Mouse (Mus musculus): ENCODE measurements around the gene Cdk6.
"Not testable (repeated sequence)": the region's sequence is repeated elsewhere in the genome, so short reads cannot be mapped to it uniquely, and the experiment has no call there.

Cdk6 gene

DNA sequence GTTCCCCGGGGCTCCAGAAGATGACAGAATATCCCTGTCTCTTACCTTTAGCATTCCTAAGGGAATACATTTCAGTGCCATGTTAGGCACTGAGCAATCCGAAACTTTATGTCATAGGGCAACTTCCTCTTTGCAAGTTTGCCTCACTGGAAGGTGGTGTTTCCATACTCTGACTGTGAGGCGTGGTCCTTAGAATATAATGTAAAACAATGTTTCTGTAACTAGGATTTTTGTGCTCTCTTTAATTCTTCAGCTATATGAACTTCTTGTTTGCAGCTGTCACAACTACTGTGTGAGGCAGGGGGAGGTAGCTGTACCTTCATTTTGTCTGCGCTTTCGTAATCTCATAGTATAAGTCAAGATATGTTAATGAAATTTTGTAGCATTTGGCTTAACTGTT, 92.8 kb downstream of the Cdk6 start:
- DNase-seq (ENCODE audit: low spot score) = not testable (repeated sequence)

DNA sequence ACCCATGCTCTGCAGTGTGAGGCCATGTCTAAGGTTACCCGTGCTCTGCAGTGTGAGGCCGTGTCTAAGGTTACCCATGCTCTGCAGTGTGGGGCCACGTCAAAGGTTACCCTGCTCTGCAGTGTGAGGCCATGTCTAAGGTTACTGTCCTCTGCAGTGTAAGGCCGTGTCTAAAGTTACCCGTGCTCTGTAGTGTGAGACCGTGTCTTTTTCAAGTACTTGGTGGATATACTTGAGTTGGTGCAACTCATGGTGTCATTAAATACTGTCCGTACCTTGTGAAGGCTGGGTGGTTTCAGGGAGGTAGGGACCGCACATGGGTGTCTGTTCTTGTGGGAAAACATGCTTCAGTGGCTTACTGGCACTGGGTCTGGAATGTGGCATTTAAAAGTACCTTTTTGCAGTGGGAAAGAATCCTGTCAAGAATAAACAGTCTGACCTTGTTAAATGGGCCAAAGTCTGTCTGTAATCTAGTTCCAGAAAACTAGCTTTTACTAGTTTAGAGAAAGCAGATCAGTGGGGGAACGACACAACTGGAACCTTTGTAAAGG, 97.2 kb downstream of the Cdk6 start:
- DNase-seq (ENCODE audit: low spot score) = not testable (repeated sequence)

DNA sequence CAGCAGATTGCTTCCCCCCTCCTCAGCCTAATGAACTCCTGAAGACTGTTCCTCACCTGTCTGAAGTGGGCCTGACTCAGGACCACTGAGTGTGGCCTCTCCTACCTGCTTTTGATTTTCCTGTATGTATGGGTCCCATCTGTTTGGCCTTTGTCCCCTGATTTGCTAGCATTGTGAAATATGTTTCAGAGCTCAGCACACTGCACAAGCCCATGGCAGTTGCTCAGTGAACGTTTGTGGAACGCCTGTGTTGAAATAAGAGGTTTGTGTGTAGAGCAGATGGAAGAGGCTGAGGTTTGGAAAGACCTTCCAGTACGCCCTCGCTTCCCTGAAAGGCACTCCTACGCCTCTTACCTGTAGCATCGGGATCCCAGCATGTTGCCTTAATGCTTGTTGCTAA, 98.1 kb downstream of the Cdk6 start:
- not testable (repeated sequence) for DNase-seq (ENCODE audit: low spot score)

DNA sequence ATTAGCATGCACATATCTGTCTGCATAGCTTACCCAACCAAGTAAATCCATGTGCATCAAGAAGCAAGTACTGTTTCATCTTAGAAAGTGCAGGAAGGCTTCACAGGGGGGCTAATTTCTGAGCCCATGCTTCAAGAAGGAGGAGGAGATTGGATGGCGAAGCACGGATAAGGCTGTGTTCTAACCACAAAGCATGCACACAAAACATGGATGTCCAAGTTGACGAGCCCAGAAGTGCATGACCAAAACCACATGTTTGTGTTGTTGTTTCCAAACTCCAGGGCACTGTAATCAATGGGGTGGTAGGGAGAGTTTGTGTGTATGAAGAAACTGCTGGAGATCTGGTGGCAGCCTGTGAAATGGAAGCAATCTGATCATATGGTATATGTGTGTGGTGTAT, 101.2 kb downstream of the Cdk6 start:
- DNase-seq (ENCODE audit: low spot score) = not testable (repeated sequence)

DNA sequence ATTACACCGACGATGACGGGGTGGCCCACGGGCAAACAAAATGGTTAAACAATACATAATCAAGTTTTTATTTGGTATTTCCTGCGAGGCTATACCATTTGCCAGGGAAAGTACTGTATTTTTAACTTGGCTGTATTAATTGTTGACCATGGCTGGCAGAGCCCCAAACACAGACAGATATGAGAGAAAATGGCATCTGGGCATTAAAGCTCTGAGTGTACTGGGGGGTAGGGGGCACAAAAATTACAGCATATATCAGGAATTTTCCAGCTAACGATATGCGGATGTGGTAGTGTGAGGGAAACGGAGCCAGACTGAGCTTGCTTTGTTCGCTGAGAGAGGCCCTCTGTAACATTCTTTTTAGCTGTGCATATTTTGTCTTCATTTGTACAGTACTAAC, 109.9 kb downstream of the Cdk6 start:
- not testable (repeated sequence) for DNase-seq (ENCODE audit: low spot score)

DNA sequence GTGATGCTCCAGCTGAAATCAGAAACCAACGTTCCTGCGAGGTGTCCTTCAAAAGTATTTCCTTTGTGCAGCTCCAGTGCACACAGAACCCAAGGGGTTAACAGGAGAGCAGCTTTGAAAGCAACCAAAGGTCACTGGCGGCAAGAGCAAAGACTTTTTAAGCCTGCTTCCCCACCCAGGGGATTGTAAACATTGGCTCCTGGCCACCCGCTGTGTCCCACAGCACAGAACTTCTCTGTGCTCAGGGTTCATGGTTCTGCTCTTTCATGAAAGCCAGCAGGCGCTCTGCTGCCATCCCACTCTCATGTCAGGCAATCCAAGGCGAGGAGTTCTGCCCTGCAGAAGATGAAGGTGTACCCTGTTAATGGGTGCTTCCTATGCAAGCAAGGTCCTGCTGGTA, 112.7 kb downstream of the Cdk6 start:
- DNase-seq (ENCODE audit: low spot score) = peak; percentile 41

DNA sequence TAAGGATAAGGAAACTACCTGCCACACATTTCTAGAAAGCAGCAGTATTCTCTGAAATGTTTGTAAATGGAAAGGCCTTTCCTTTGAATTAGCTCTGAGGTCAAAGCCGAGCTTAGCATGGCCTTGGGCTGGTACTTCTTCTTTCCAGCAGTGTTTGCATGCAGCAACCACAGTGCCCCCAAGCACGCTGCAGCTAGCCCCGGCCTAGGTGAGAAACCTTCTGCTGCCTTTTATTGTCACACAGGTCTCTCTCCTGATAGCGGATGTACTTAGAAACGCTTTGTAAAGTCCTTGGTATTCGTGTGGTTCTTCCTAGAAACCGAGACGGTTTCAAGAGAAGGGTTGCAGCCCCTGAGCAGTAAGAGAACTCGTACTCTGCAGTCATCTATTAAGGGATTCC, 119.6 kb downstream of the Cdk6 start:
- no peak for DNase-seq (ENCODE audit: low spot score)

DNA sequence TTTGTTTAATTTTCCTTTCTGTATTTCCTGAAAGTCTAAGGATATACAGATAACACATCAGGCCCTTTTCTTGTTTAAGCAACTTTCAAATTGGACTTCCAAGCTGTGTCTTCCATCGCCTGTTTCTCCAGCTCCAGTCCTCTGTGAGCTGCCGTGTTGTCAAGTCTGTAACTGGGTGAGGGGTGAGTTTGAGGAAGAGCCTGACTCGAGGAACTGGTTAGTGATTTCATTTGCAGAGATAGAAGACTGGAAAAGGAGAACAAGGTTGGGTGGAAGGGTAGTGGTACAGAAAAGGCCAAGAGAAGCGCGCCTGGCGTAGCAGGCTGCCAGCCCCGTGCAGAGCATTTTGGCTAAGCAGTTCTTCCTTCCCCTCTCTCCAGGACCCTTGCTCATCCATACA, 120.1 kb downstream of the Cdk6 start:
- DNase-seq (ENCODE audit: low spot score) = no peak

DNA sequence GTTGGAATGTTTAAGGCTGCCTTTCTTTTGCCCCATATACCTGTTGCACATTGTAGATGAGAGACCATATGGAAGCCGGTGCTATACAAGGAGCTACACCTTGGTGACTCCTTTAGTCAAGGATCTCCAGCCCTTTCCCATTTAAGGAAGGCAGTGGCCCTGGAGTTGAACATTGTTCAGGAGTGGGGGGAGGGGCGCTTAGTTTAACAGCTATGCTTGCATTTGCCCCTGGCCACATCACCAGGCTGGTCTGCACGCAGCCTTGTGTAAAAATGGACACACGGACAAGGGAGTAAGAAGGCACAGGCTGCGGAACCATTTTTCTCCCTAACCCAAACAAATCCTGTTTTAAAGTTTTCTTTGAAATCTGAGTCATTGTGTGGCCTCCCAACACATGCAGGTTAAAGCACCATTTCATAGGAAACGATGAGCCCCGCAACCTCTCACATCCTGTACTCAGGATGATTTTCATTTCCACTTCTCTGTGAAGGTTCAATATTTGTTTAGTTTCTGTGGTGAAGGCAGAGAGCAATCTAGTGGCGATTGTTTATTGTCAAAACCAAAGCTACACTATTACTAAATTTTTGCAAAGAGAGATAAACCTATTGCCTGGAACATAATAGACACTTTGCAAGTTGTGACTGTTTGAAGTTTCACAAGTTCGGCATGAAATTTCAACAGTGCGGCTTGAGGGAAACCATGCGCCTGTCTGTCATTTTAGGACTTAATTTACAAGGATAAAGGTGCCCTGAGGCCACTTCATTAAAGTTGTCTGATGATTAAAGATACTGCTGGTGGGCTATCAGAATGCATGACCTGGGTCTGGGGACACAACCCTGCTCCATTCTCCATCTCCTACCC, 121.8 kb downstream of the Cdk6 start:
- peak; percentile 51 for DNase-seq (ENCODE audit: low spot score)

DNA sequence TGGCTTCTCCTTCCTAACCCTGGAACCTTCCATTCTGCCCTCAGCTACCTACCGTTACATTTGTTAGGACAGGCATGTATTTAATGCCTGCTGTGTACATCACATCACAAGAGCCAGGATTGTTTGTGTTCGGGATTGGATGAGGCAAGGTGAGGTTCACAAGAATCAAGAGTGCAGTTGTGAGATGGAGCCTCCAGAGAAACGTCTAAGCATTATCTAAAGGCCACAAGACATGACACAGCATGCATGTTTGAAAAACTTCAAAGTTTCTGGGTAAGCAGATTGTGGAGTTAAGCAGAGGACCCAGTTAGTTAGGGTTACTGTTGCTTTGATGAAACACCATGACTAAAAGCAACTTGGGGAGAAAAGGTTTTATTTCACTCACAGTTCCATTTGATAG, 122.5 kb downstream of the Cdk6 start:
- no peak for DNase-seq (ENCODE audit: low spot score)

DNA sequence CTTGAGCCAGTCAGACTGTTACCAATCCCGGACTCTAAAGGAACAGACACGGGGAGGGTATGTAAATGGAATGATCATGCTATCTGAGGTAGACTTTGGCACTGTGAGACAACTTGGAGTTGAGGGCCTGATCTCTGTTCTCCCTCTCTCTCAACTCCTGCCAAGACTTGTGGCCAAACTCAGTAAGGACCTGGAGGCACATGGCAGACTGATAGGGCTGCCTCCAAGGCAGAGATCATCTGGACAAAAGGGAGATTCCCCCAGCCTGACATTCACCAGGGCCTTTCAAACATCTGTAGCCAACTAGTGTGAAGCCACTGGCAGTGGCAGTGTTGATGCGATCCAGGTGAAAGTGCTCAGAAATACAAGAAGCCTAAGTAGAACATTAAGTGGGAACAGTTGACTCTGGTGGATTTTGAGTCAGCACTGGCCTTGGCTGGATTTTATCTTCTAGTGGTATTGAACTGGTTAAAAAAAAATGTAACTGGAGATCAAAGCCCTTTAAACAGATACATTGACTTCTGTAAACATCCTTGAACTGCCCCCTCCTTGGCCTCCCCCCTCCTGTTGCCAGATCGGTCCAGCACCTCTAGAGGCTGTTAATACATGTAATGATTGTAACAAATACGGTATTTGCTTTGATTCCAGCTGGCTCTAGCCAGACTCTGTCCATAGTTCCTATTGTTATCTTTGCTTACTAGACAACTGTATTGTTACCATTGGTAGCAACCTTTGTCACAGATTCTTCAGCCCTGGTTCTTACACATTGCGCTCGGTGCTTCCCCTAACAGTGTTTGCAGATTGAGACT, 125.0 kb downstream of the Cdk6 start:
- peak; percentile 55 for DNase-seq (ENCODE audit: low spot score)

DNA sequence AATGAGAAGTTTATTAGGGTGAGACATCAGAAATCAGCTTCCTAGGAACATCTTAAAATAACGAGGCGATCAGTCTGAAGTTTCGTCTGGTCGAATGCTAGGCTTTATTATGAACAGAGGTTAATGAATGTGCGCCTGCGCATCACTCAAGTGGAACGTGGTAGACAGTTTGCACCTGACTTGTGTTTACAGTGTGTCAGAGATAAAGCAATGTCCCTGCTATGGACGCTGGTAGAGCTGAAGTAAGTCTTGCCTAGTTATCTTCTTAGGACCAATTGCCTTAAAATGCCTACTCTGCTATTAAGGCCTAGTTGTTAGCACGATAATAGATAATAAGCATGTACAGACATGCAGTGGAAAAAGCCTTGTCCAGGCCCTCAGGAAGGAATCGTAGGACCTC, 129.6 kb downstream of the Cdk6 start:
- DNase-seq (ENCODE audit: low spot score) = no peak

DNA sequence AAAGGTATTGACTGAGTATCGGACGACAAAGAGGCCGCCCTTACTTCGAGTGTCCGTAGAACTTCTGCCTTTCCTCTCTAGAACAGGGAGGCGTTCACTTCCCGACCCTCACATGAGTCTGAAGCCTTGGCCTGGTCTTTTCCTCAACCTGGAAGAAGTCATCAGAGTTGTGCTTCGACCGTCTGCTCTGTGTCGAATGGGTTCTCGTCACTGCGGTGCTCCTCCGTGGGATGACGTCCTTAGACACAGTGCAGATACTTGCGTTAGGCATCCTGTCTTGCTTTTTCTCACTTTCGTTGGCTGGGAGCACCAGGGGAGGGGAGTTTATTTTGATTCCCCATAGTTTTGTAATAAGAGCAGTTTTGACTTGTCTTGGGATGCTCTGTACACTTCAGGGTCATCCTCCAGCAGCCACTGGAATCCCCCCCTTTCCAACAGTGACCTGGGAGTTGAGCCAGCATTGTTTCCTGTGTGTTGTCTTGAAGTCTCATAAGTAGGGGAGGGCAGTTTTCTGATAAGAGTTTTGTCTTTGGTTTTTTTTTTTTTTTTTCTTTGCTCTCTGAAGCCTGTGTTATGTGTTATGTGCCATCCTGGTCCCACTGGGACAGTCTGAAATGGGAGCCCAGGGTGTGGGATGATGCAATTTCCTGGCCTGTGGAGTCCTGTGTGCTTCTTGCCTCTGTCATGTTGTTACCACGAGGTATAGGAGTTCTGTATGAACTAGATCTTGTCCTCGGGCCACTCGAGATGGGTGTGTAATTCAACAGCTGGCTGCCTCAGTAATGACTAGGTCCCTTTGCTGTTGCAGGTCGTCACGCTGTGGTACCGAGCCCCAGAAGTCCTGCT, 131.2 kb downstream of the Cdk6 start:
- DNase-seq (ENCODE audit: low spot score) = no peak

DNA sequence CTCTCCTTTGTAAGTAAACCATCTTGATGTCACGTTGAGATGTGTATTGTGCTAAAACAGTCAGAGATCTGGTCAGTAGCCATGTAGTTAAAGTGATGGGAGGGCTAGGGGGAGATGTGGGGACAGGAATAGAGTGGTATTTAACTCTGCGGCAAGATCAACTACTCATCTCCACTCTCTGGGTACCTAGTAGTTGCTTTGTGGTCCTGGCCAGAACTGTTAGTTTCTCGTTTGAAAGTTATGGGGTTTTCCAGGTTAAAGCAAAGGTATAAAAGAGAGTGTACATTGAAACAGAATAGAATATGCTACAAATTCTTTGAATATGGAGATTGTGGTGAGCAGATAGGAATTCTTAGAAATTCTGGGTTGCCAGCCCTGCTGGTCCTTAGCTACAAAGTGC, 136.4 kb downstream of the Cdk6 start:
- no peak for DNase-seq (ENCODE audit: low spot score)

DNA sequence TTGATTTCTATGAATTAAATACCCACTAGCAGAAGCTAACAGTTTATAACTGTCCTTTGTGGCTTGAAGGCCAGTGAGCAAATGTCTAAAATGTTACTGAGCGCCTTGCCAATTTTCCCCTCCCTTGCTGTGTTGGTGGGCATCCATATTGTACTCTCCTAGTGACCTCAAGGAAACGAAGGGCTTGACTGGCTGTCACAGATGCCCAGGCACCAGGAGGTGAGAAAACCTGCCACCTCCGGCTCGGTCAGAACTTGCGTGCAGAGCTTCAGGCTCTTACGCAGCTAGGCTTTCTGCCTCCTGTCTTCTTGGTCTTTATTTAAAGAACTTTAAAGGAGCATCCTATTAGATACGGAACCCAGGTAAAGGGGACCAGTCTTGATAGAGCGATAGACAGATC, 136.9 kb downstream of the Cdk6 start:
- DNase-seq (ENCODE audit: low spot score) = no peak

DNA sequence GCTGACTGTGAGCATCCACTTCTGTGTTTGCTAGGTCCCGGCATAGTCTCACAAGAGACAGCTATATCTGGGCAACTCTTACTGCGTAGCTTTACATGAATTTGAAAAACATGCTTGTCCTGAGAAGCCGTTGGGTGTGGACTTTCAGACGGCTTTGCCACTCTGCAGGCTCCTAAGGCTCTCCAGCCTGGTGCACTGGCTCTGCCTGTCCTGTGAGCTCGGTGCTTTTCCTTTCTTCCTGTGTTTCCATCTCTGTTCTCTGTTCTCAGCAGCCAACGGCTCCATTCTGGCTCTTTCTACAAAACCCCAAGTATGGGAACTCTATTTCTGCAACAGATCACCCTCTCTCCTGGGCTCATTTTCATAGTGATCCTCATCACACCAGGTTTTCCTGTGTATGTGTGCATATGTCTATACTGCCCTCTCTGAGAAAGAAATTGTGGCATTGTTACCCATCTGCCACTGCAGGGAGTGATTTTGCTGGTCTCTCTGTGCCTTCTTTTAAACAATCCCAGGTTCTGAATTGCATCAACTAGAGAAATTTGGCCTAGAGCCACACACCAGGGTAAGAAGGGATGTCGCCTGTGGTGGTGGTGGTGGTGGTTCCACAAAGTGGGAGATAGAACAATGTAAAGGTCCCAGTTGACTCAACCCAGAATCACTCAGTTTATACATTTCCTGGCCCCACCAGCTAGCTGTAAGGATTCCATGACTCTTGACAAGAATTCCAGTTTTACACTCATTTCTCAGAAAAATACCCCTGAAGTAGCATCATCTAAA, 137.9 kb downstream of the Cdk6 start:
- no peak for DNase-seq (ENCODE audit: low spot score)

DNA sequence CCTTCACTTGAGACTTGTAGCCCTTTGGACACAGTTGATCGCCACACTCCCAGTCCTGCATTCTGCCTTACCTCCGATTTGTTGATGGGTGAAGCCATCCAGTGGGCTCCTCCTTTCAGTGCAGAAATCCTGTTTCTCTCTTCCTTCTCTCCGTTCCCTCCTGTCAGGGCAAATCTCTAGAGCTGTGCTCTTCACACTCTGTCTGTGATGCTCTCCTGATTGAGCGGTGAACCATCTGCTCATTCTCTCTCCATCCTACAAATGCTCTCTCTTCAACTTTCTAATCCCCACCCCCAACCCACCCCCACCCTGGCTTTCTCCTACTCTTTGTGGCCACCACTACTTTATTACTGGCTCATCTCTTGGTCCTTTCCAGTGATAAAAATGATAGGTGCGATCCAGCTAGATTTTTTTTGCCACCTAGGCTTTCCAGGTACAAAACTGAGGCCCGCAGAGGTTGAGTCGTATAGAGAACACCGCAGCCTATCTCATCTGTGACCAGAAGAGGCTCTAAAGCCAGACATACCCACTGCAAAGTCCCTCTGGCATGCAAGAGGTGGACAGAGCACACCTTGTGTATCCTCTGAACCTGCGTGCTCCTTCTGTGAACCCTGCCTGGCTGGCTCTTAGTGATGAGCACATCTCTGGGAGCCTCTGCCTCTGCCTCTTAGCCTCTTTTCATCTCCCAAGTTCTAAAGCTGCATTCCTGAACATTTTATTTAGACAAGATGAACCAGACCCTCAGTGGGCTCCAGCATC, 139.5 kb downstream of the Cdk6 start:
- no peak for DNase-seq (ENCODE audit: low spot score)

DNA sequence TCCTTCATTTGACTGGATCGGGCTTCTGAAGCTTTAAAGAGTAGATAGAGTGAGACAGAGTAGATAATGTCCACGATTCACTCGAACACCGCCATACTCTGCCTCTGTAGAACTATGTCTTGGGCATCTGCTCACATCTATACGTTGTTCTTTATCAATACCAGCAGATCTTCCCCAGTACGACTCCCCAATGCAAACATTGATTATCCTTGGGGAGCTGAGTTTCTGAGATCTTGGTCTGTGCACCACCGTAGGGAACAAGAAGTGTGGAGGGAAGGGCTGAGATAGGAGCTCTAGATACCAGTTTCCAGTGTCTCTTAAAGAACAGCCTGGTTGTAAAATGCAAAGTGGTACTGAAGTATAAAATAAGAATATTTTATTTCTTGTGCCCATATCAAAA, 141.2 kb downstream of the Cdk6 start:
- DNase-seq (ENCODE audit: low spot score) = no peak

DNA sequence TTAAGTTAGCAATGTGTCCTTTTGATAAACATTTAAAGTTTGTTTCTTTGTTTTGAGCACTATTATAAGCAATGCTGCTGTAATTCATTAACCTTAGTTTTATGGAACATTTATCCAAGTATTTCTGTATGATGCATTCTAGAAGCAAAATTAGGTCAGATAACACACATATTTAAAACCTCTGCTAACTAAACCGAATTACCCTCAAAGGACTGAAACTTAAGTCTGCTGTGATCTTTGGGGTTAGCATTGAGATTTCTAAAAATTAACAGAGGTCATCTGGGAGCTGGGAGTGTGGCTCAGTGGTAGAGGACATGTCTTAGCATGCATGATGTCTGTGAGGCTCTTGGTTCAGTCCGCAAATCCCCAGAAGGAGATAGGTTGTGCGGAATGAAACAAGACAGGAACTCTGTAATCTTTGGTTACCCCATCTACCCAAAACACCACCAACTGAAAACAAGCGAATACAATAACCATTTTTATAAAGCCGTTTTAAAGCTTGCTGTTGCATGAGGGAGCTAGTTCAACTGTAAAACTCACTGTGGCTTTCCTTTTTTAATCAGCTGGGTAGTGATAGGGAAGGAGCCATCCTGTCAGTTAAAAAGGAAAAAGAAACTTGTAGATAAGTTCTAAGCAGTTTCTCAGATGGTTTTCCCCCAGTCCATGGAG, 141.9 kb downstream of the Cdk6 start:
- DNase-seq (ENCODE audit: low spot score) = no peak
